Mouse (Mus musculus) testis, adult 2 months (tissue): ENCODE results near the gene Hmga2. TPM values are rescaled to one million over a fixed set of nuclear protein-coding genes. Genes with fewer than 3 reads are reported as not detected.

Source experiments
- H3K27ac ChIP-seq: fragments of 200-500 bp; 2 replicates; pipeline ENCODE4 v1.5.1; 2012; ENCODE audit warnings: low read depth, low read length; ENCODE audit not compliant: control insufficient read depth, insufficient read depth
- H3K27me3 ChIP-seq: fragments of 200-500 bp; 2 replicates; pipeline ENCODE4 v1.6.1; 2012; ENCODE audit warnings: mild to moderate bottlenecking, low read length, moderate library complexity; ENCODE audit not compliant: control insufficient read depth, insufficient read depth
- H3K36me3 ChIP-seq: fragments of 200-500 bp; 2 replicates; pipeline ENCODE4 v1.6.1; 2012; ENCODE audit warnings: mild to moderate bottlenecking, low read length; ENCODE audit not compliant: control insufficient read depth, insufficient read depth
- H3K4me1 ChIP-seq: fragments of 200-500 bp; 2 replicates; pipeline ENCODE4 v1.6.1; 2012; ENCODE audit warnings: low read length; ENCODE audit not compliant: control insufficient read depth, insufficient read depth
- H3K4me3 ChIP-seq: fragments of 200-500 bp; 2 replicates; pipeline ENCODE4 v1.5.1; 2012; ENCODE audit warnings: low read depth, mild to moderate bottlenecking, low read length, moderate library complexity, mixed read lengths; ENCODE audit not compliant: control insufficient read depth
- CTCF ChIP-seq: fragments of 200-500 bp; IDR thresholded peaks from 2 replicates; pipeline ENCODE4 v1.5.1; 2012; ENCODE audit warnings: low read depth, mild to moderate bottlenecking, inconsistent platforms, low read length, moderate library complexity; ENCODE audit not compliant: control insufficient read depth, insufficient read depth, insufficient replicate concordance
- POLR2A ChIP-seq: fragments of 200-500 bp; IDR thresholded peaks from 2 replicates; pipeline ENCODE4 v1.6.1; 2012; ENCODE audit warnings: low read depth, mild to moderate bottlenecking, inconsistent platforms, low read length, moderate library complexity; ENCODE audit not compliant: control insufficient read depth
- polyA plus RNA-seq: library from polyadenylated mRNA; depleted of rRNA; stranded (reverse); fragments of >200 nt; gene quantifications from 2 replicates; pipeline ENCODE4 v1.2.3, GENCODE M21; 2012

The Hmga2 gene
- polyA plus RNA-seq, 1 experiment = 0.42 TPM

GRCm38 (mm10) chr10:120405322-120405721, 70.9 kb downstream of the Hmga2 start:
- Histone ChIP-seq H3K4me3 (no peak overlapping the region), H3K27me3 (no peaks in the 10 kb centered on the region), H3K27ac (no peak overlapping the region), H3K4me1 (no peaks in the 10 kb centered on the region), H3K36me3 (no peaks in the 10 kb centered on the region)
- TF ChIP-seq CTCF (no peak), POLR2A (no peak)

GRCm38 (mm10) chr10:120402966-120403365, 73.3 kb downstream of the Hmga2 start:
- Histone ChIP-seq H3K27ac (no peak overlapping the region), H3K36me3 (no peaks in the 10 kb centered on the region), H3K4me1 (no peaks in the 10 kb centered on the region), H3K27me3 (no peaks in the 10 kb centered on the region), H3K4me3 (no peak overlapping the region)
- TF ChIP-seq CTCF = no peak
- no peak for TF ChIP-seq POLR2A

GRCm38 (mm10) chr10:120401787-120402186, 74.5 kb downstream of the Hmga2 start:
- TF ChIP-seq CTCF (no peak), POLR2A (no peak)
- H3K27me3 ChIP-seq = no peaks in the 10 kb centered on the region
- peaks cover 7% of the 10 kb centered on the region for H3K4me1 ChIP-seq
- H3K27ac ChIP-seq = no peak overlapping the region
- no peak overlapping the region for H3K4me3 ChIP-seq
- no peaks in the 10 kb centered on the region for H3K36me3 ChIP-seq

GRCm38 (mm10) chr10:120399846-120400510, 76.3 kb downstream of the Hmga2 start:
- no peak overlapping the region for H3K4me3 ChIP-seq
- H3K4me1 ChIP-seq = peaks cover 7% of the 10 kb centered on the region
- H3K27ac ChIP-seq = no peak overlapping the region

GRCm38 (mm10) chr10:120398745-120399144, 77.5 kb downstream of the Hmga2 start:
- H3K27ac ChIP-seq = no peak overlapping the region
- peaks cover 7% of the 10 kb centered on the region for H3K4me1 ChIP-seq
- H3K4me3 ChIP-seq = no peak overlapping the region
- no peaks in the 10 kb centered on the region for H3K27me3 ChIP-seq
- H3K36me3 ChIP-seq = no peaks in the 10 kb centered on the region
- TF ChIP-seq POLR2A (no peak), CTCF (no peak)

More at GRCm38 (mm10) chr10:120399846-120400510, 76.3 kb downstream of the Hmga2 start:
- TF ChIP-seq CTCF (no peak), POLR2A (no peak)
- Histone ChIP-seq H3K27me3 (no peaks in the 10 kb centered on the region), H3K36me3 (no peaks in the 10 kb centered on the region)

GRCm38 (mm10) chr10:120397211-120397631, 79.0 kb downstream of the Hmga2 start:
- H3K4me3 ChIP-seq = peak overlapping the region; percentile 8
- no peak overlapping the region for H3K27ac ChIP-seq
- TF ChIP-seq POLR2A (no peak), CTCF (no peak)
- peaks cover 7% of the 10 kb centered on the region for H3K4me1 ChIP-seq
- H3K27me3 ChIP-seq = no peaks in the 10 kb centered on the region
- no peaks in the 10 kb centered on the region for H3K36me3 ChIP-seq

GRCm38 (mm10) chr10:120395550-120395949, 80.7 kb downstream of the Hmga2 start:
- Histone ChIP-seq H3K4me3 (no peak overlapping the region), H3K27ac (no peak overlapping the region), H3K27me3 (no peaks in the 10 kb centered on the region), H3K36me3 (no peaks in the 10 kb centered on the region), H3K4me1 (peaks cover 11% of the 10 kb centered on the region)
- TF ChIP-seq CTCF (no peak), POLR2A (no peak)

GRCm38 (mm10) chr10:120394740-120395139, 81.5 kb downstream of the Hmga2 start:
- Histone ChIP-seq H3K27ac (no peak overlapping the region), H3K27me3 (no peaks in the 10 kb centered on the region), H3K4me1 (peaks cover 11% of the 10 kb centered on the region), H3K36me3 (no peaks in the 10 kb centered on the region), H3K4me3 (no peak overlapping the region)
- TF ChIP-seq CTCF (no peak), POLR2A (no peak)
